Mouse (Mus musculus) brain, embryonic 14.5 days (tissue): ENCODE measurements around the gene Tmem56. TPM values are rescaled to one million over a fixed set of nuclear protein-coding genes. Genes with fewer than 3 reads are reported as not detected.

Source experiments
- DNase-seq: peaks from one replicate; pipeline ENCODE4 v3.0.0-alpha.2; 2011; ENCODE audit warnings: low read depth
- CTCF ChIP-seq: fragments of 200-500 bp; IDR thresholded peaks from 2 replicates; pipeline ENCODE4 v1.5.1; 2012; ENCODE audit warnings: inconsistent platforms, mild to moderate bottlenecking, moderate library complexity, borderline replicate concordance; ENCODE audit not compliant: insufficient read depth, insufficient read length; ENCODE audit errors: extremely low read depth
- POLR2A ChIP-seq: fragments of 200-500 bp; IDR thresholded peaks from 2 replicates; pipeline ENCODE4 v1.6.1; 2012; ENCODE audit warnings: mild to moderate bottlenecking, inconsistent platforms, borderline replicate concordance; ENCODE audit not compliant: poor library complexity, insufficient read depth, insufficient read length, severe bottlenecking; ENCODE audit errors: extremely low read depth
- polyA plus RNA-seq: library from polyadenylated mRNA; depleted of rRNA; stranded (reverse); fragments of >200 nt; gene quantifications from 2 replicates; pipeline ENCODE4 v1.2.3, GENCODE M21; 2012

Tmem56 gene
- polyA plus RNA-seq, 1 experiment: 2.5 TPM

- TF ChIP-seq CTCF (no peak), POLR2A (no peak)
Measured at GRCm38 (mm10) chr3:121189199-121189598, 93.7 kb downstream of the Tmem56 start.

DNA sequence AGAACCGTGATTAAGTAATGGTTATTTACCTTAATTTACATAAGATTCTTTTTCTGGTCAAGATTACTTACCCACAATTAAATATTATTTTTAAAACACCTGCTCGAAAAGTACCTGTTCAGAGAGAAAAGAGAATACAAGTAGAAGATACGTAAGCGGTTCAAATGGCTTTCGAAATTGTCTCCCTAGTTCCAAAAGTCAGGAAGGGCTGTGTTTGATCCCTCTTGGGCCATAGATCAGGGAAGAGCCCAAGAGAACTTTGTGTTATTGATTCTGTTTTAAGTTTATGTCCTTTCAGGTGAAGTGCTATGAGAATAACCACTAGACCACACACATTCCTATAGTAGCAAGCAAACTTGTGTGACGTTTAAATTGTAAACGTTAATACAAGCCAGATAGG lies 95.4 kb downstream of the Tmem56 start:
- TF ChIP-seq CTCF (no peak), POLR2A (no peak)
- no peak for DNase-seq

More at GRCm38 (mm10) chr3:121189199-121189598, 93.7 kb downstream of the Tmem56 start:
- DNase-seq: no peak

- TF ChIP-seq CTCF (no peak), POLR2A (no peak)
- no peak for DNase-seq
Measured at GRCm38 (mm10) chr3:121186925-121187324, 96.0 kb downstream of the Tmem56 start.

DNA sequence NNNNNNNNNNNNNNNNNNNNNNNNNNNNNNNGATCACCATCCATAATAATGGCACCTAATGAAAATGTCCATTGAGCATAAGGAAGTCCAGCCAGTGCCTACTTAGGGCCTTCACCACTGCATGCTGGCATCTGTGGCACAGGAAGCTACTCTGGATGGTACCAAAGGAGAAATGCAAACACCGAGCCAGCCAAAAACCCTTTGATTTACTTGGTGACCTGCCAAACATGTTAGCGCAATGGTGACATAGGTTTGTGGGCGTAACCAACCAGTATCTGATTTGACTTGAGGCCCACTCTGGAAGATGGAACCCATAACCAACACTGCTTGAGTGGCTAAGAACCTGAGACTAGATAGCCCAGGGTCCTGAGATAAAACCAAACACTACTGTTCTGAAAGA lies 97.7 kb downstream of the Tmem56 start:
- DNase-seq: no peak
- TF ChIP-seq CTCF (no peak), POLR2A (no peak)

DNA sequence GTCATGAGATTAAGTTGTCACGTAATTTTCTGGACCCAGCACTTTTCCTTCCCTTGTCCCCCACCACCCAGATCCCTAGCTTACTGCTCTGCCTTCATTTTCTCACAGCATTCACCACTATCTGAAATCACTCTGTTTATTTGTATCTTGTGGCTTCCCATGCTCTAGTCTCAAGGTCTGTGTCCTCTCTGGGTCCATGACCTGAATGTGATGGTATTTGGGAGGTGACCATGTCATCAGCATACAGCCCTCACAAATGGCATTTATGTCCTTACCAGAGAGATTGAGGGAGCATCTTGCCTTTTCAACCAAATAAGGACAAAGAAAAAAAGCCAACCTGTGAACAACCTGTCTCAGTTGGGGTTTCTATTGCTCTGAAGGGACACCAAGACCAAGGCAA lies 106.9 kb downstream of the Tmem56 start:
- TF ChIP-seq POLR2A (no peak), CTCF (no peak)
- no peak for DNase-seq

DNA sequence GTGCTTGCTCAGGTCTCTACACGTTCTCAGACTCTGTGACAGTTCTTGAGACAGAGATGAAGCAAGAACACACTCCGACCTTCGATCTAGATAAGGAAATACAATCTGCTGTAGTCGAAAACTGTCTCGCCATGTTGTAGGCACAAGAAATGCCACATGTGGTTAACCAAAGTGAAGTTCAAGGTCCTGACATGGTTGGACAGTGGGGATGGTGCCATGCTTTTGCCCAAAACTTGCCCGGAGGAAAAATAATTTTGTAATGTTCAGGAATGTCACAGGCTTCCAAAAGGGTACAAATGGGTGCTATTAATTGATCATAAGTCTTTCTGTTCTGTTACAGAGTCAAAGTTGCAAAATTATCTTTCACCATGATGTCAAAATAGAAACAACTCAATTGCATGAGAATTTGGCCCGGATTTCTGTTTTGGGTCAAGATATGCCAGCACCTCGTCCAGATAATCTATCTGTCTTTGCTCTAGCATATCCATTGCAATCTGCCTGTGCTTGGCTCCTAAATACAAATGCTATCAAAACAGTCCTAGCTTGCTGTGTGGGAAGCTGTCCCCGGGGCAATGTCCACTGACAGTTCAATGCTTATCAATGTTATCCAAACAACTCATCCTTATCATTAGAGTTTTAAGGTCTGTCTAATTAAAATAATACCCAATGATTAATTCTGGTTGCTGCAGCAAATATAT lies 108.5 kb downstream of the Tmem56 start:
- TF ChIP-seq POLR2A (no peak), CTCF (no peak)
- DNase-seq: no peak

DNA sequence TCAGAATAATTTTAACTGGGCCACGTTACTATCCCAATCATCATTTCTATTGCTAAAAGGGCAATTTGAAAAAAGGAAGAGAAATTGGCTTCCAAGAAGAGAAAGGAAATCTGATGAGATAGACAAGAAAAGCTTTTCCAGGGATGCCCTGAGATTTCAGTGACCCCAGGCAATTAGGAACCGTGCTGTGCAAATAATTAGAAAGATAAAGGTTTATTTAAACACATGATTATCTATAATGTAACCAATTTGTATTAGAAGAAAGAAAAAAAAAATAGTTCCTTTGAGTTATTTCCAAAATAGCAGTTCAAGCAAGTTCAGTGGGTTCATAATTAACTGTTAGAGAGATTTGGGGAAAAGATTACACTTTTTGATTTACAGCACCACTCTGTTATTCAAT lies 110.2 kb downstream of the Tmem56 start:
- peak; percentile 6 for DNase-seq
- TF ChIP-seq POLR2A (no peak), CTCF (no peak)

- TF ChIP-seq CTCF (no peak), POLR2A (no peak)
- DNase-seq: no peak
Measured at GRCm38 (mm10) chr3:121171872-121172265, 111.0 kb downstream of the Tmem56 start.

- TF ChIP-seq POLR2A (peak; percentile 12; the same call in 1 of the 2 replicates), CTCF (peak; percentile 70)
- peak; percentile 94 for DNase-seq
Measured at GRCm38 (mm10) chr3:121171243-121171871, 111.5 kb downstream of the Tmem56 start, which contains the start of gene Rwdd3. Rwdd3 (minus strand) TSS chr3:121171695.

- TF ChIP-seq POLR2A (no peak), CTCF (no peak)
Measured at GRCm38 (mm10) chr3:121170631-121171030, 112.3 kb downstream of the Tmem56 start.

DNA sequence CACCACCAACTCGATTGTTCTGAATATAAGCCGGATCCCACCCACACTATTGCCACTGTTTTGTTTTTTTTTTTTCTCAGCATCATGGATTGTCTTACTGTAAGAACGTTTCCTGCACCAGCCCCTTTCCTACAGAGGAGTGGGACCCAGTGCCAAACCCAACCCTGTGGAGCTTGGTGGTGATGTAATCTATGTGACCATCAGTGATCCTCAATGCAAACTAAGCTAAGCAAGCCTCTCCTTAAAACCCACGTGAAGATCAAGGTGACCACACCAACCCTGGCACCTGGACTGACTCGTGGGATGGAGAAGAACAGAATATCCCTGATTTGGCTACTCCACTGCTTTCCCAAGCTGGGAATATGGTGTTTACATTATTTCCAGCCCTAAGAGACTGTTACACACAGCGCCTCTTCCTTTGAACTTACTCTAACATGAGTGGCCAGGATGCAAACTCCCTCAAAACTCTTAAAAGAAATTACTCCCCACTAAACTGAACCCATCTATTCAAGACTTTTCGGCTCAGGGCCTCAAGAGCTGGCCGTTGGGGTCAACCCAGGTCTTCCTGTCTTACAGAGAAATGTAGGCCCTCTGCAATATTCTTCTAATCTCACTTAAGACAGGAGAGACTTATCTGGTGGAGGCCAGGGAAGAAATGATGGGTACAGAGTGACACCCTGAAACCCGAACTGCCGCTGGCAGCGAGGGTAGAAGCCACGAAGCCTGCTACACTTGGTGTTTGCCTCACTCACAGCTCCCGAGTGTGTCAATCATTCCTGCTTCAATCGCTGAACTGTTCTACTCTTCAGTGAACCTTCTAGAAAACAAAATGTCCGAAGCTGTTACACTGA lies 113.6 kb downstream of the Tmem56 start:
- no peak for TF ChIP-seq CTCF
- TF ChIP-seq POLR2A: no peak
- no peak for DNase-seq

More at GRCm38 (mm10) chr3:121170631-121171030, 112.3 kb downstream of the Tmem56 start:
- DNase-seq: no peak
